Mouse (Mus musculus) heart, adult 2 months (tissue): ENCODE results near the gene Sox13.

Experiments used
- CTCF ChIP-seq: fragments of 200-600 bp; IDR thresholded peaks from 2 replicates; pipeline ENCODE4 v1.8.1; 2022; ENCODE audit warnings: antibody characterized with exemption, mild to moderate bottlenecking, moderate library complexity
- POLR2A ChIP-seq: fragments of 200-500 bp; IDR thresholded peaks from 2 replicates; pipeline ENCODE4 v1.6.1; 2011; ENCODE audit warnings: mild to moderate bottlenecking, low read depth, low read length, control low read depth; ENCODE audit not compliant: insufficient read depth

DNA sequence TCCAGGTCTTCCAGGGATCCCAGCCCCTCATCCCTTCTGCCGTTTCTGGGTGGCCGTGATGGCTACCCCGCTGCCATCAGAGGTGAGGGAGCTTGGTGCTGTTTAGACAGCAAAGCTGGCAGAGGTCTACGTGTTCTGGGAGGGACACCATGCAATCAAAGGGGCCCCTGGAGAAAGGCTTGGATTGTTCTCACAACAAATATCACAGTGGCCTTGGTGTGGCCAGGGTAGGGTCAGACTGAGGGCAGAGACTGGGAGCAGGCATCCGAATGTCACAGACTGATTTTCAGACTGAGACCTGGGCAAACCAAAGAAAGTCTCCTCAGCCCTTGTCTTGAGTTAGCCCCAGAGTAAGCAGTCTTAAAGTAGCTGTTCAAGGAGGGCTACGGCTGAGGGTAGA, 52.7 kb downstream of the Sox13 start:
- no peak for TF ChIP-seq CTCF
- TF ChIP-seq POLR2A: no peak
